Mouse (Mus musculus): ENCODE measurements at regions not wholly inside any gene's neighbourhood (a gene's known extent, or its start where the extent isn't known, plus 50 kb on each side); places are given as distances from the start of the nearest gene placed in this dataset.

- TF ChIP-seq GATA1 (IDR thresholded peaks at IDR 0.05; ENCODE audit: low read depth, low read length), result no peak
- TF ChIP-seq CTCF (IDR thresholded peaks at IDR 0.05 in 2 of 3, conservative IDR thresholded peaks at IDR 0.05 in 1 of 3; ENCODE audit: control insufficient read depth in 1 of 3, insufficient read depth in 1 of 3, low read depth in 2 of 3, low read length in 3 of 3, poor library complexity in 1 of 3, severe bottlenecking in 1 of 3), result no peak
- no peak for TF ChIP-seq ZKSCAN1 (IDR thresholded peaks at IDR 0.05; ENCODE audit: low read depth, low read length)
- TF ChIP-seq POLR2A (IDR thresholded peaks at IDR 0.05; ENCODE audit: control insufficient read depth in 1 of 2, insufficient read depth in 1 of 2, low read depth in 1 of 2, low read length in 2 of 2, poor library complexity in 1 of 2), result no peak
- TF ChIP-seq EP300 (IDR thresholded peaks at IDR 0.05; ENCODE audit: low read depth in 1 of 2, low read length in 2 of 2), result no peak
- TF ChIP-seq E2F4 (IDR thresholded peaks at IDR 0.05; ENCODE audit: borderline replicate concordance, low read depth, low read length), result no peak
- no peak for TF ChIP-seq TBP (IDR thresholded peaks at IDR 0.05; ENCODE audit: low read depth, low read length)
- TF ChIP-seq ZC3H11A (IDR thresholded peaks at IDR 0.05; ENCODE audit: low read depth, low read length), result no peak
- no peak for TF ChIP-seq TCF12 (IDR thresholded peaks at IDR 0.05; ENCODE audit: low read depth, low read length)
Measured at GRCm38 (mm10) chr12:30647511-30647910, 63.3 kb downstream of the Tmem18 start.

Measured in MEL (cell line).